Mouse (Mus musculus) liver, embryonic 12.5 days (tissue): ENCODE measurements around the gene Dennd2a. TPM values are rescaled to one million over a fixed set of nuclear protein-coding genes. Genes with fewer than 3 reads are reported as not detected.

Experiments
- ATAC-seq: fragments of 200-750 bp; cut with Nextera tagmentation; 2 replicates; pipeline ENCODE4 v1.8.0; 2017; ENCODE audit warnings: moderate number of reproducible peaks, mild to moderate bottlenecking, moderate library complexity
- H3K27ac ChIP-seq: fragments of 300-500 bp; sonication (generic); 2 replicates; pipeline ENCODE4 v1.5.1; 2016; ENCODE audit warnings: mild to moderate bottlenecking
- H3K27me3 ChIP-seq: fragments of 300-500 bp; sonication (generic); replicated peaks from 2 replicates; pipeline ENCODE4 v1.6.1; 2016; ENCODE audit warnings: mild to moderate bottlenecking, moderate library complexity
- H3K36me3 ChIP-seq: fragments of 300-500 bp; sonication (generic); 2 replicates; pipeline ENCODE4 v1.6.1; 2016; ENCODE audit warnings: mild to moderate bottlenecking, moderate library complexity
- H3K4me1 ChIP-seq: fragments of 300-500 bp; sonication (generic); 2 replicates; pipeline ENCODE4 v1.6.1; 2016
- H3K4me2 ChIP-seq: fragments of 300-500 bp; sonication (generic); 2 replicates; pipeline ENCODE4 v1.6.1; 2016; ENCODE audit warnings: mild to moderate bottlenecking, moderate library complexity
- H3K4me3 ChIP-seq: fragments of 300-500 bp; sonication (generic); 2 replicates; pipeline ENCODE4 v1.5.1; 2016; ENCODE audit warnings: mild to moderate bottlenecking, moderate library complexity
- H3K9ac ChIP-seq: fragments of 300-500 bp; sonication (generic); 2 replicates; pipeline ENCODE4 v1.6.1; 2016; ENCODE audit warnings: mild to moderate bottlenecking, moderate library complexity
- H3K9me3 ChIP-seq: fragments of 300-500 bp; sonication (generic); replicated peaks from 2 replicates; pipeline ENCODE4 v1.6.1; 2016; ENCODE audit warnings: mild to moderate bottlenecking, moderate library complexity
- whole genome bisulfite sequencing: fragments of 180-500 bp; shearing (Covaris S2); methylation state at CpG from one replicate; pipeline ENCODE4 v1.1.7; 2016; ENCODE audit not compliant: insufficient replicate concordance; 5-methylcytosine and 5-hydroxymethylcytosine counted together
- polyA plus RNA-seq: library from polyadenylated mRNA; unstranded; fragments of >200 nt; fragmentation: Nextera tagmentation; extraction: Ambion mirVana; gene quantifications from 2 replicates; pipeline ENCODE4 v1.2.1, GENCODE M21; 2016

The Dennd2a gene
- polyA plus RNA-seq, 1 experiment from 2014 or later = 5.0 TPM

GRCm38 (mm10) chr6:39554888-39555647 is 2.6 kb downstream of the Dennd2a start:
- 58% methylated on average over 12 of the region's 12 CpGs for WGBS
- ATAC-seq = no peak
- Histone ChIP-seq H3K9ac (no peak overlapping the region), H3K4me3 (no peak overlapping the region), H3K27me3 (peaks cover 58% of the 10 kb centered on the region), H3K27ac (no peak overlapping the region), H3K9me3 (no peaks in the 10 kb centered on the region), H3K36me3 (no peaks in the 10 kb centered on the region), H3K4me2 (no peak overlapping the region), H3K4me1 (peaks cover 19% of the 10 kb centered on the region; the same call in 1 of the 2 replicates)

- no peak for ATAC-seq
- H3K27me3 ChIP-seq = peaks cover 35% of the 10 kb centered on the region
- 39% methylated on average over 8 of the region's 8 CpGs for WGBS
- H3K27ac ChIP-seq = no peak overlapping the region
- H3K4me2 ChIP-seq = no peak overlapping the region
- H3K9ac ChIP-seq = no peak overlapping the region
- no peaks in the 10 kb centered on the region for H3K36me3 ChIP-seq
- H3K9me3 ChIP-seq = no peaks in the 10 kb centered on the region
- H3K4me3 ChIP-seq = no peak overlapping the region
- peaks cover 14% of the 10 kb centered on the region; the same call in 1 of the 2 replicates for H3K4me1 ChIP-seq
Measured at GRCm38 (mm10) chr6:39551981-39552636, 5.6 kb downstream of the Dennd2a start.

- no peaks in the 10 kb centered on the region for H3K36me3 ChIP-seq
- H3K27me3 ChIP-seq = no peaks in the 10 kb centered on the region
- no peak overlapping the region for H3K9ac ChIP-seq
- H3K4me3 ChIP-seq = no peak overlapping the region
- H3K27ac ChIP-seq = no peak overlapping the region
- ATAC-seq = no peak
- H3K4me1 ChIP-seq = peaks cover 12% of the 10 kb centered on the region; the same call in 1 of the 2 replicates
- WGBS = 63% methylated on average over 5 of the region's 5 CpGs
- H3K9me3 ChIP-seq = no peaks in the 10 kb centered on the region
- no peak overlapping the region for H3K4me2 ChIP-seq
Measured at GRCm38 (mm10) chr6:39548030-39548429, 9.6 kb downstream of the Dennd2a start.

GRCm38 (mm10) chr6:39545474-39545873 is 12.2 kb downstream of the Dennd2a start:
- WGBS = 82% methylated on average over 7 of the region's 7 CpGs
- H3K36me3 ChIP-seq = no peaks in the 10 kb centered on the region
- no peak overlapping the region for H3K4me2 ChIP-seq
- H3K27me3 ChIP-seq = no peaks in the 10 kb centered on the region
- no peak for ATAC-seq
- no peaks in the 10 kb centered on the region for H3K9me3 ChIP-seq
- H3K4me3 ChIP-seq = no peak overlapping the region
- peaks cover 21% of the 10 kb centered on the region for H3K4me1 ChIP-seq
- H3K9ac ChIP-seq = no peak overlapping the region
- no peak overlapping the region for H3K27ac ChIP-seq

GRCm38 (mm10) chr6:39543769-39544420 is 13.8 kb downstream of the Dennd2a start:
- Histone ChIP-seq H3K4me1 (peaks cover 36% of the 10 kb centered on the region), H3K4me3 (no peak overlapping the region), H3K27me3 (no peaks in the 10 kb centered on the region), H3K27ac (peak overlapping the region; percentile 69), H3K4me2 (no peak overlapping the region), H3K9ac (no peak overlapping the region; the same call in 1 of the 2 replicates), H3K9me3 (no peaks in the 10 kb centered on the region), H3K36me3 (no peaks in the 10 kb centered on the region)
- 61% methylated on average over 15 of the region's 15 CpGs for WGBS
- no peak for ATAC-seq

DNA sequence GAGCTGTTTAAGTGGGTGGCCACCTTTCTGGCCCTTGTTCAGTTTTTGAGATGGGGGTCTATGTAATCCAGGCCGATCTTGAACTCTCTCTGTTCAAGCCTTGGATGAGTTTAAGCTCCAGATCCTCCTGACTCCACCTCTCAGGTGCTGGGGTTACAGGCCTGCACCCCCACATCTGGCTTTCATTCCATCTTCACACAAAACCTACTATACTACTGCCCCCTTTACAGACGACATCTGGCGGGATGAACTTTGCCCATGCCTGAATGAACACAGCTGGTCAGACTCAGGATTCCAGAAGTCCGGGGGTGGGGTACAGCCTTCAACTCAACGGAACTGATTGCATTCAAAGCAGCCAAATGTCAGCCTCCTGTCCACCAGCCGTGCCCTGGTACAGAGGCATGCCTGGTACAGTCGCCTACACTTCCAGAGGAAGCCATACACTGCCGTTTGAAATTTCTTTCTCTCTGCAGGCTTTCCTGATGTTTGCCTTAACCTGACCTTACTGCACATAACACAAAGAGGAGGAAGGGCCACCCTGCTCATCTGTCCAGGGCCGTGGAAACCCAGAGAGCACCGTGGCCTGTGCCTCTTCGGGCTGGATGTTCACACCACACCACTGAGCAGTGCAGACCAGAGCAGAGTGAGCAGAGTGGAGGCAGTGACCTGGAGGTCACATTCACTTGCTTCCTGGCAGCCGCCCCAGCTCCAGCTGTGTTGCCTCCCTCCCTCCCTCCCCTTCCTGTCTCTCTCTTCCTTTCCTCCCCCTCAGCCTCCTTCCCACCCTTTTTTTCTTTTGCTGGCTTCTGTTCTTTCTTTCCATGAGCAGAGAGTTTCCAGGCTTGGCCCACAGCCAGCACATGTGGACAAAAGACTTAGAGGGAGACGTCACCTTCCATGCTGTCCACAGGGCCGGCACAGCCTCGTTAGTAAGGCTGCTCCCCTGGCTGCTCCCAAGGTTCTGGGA is 14.8 kb downstream of the Dennd2a start:
- H3K36me3 ChIP-seq = no peaks in the 10 kb centered on the region
- no peaks in the 10 kb centered on the region for H3K9me3 ChIP-seq
- H3K4me1 ChIP-seq = peaks cover 43% of the 10 kb centered on the region
- no peaks in the 10 kb centered on the region for H3K27me3 ChIP-seq
- peak overlapping the region; percentile 69 for H3K27ac ChIP-seq
- no peak overlapping the region; the same call in 1 of the 2 replicates for H3K9ac ChIP-seq
- no peak overlapping the region for H3K4me3 ChIP-seq
- H3K4me2 ChIP-seq = no peak overlapping the region
- peak; percentile 66 for ATAC-seq
- 44% methylated on average over 15 of the region's 15 CpGs for WGBS

GRCm38 (mm10) chr6:39540563-39540962 is 17.1 kb downstream of the Dennd2a start:
- peaks cover 43% of the 10 kb centered on the region for H3K4me1 ChIP-seq
- WGBS = 47% methylated on average over 2 of the region's 2 CpGs

DNA sequence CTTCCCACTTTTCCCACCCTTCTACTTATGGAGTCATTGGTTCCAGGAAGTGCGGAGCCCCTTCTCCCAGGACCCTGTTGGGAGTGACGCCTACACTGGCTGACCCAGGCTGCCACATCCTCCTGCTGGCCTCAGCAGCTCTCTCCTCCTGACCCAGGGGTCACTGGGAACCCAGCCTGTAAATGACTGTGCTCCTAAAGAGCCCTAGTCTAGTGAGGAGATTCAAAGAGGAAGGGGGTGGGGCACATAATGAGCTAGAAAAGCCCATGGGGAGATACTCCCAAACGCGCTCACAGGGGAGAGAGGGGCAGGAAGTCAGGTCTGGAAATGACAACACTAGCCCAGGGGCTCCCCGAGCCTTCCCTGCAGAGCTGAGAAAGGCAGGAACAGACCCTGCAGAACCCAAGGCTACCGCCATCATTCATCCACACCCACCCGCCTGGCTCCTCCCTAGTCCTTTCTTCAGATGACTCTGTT is 17.9 kb downstream of the Dennd2a start:
- Histone ChIP-seq H3K27ac (peak overlapping the region; percentile 47), H3K9ac (no peak overlapping the region), H3K27me3 (no peaks in the 10 kb centered on the region), H3K4me2 (peak overlapping the region; percentile 14), H3K9me3 (no peaks in the 10 kb centered on the region), H3K4me3 (no peak overlapping the region), H3K36me3 (no peaks in the 10 kb centered on the region), H3K4me1 (peaks cover 43% of the 10 kb centered on the region)
- WGBS = 18% methylated on average over 7 of the region's 7 CpGs
- ATAC-seq = peak; percentile 58

More at GRCm38 (mm10) chr6:39540563-39540962, 17.1 kb downstream of the Dennd2a start:
- Histone ChIP-seq H3K27me3 (no peaks in the 10 kb centered on the region), H3K4me3 (no peak overlapping the region), H3K9ac (no peak overlapping the region), H3K36me3 (no peaks in the 10 kb centered on the region), H3K27ac (peak overlapping the region; percentile 47; the same call in 1 of the 2 replicates), H3K4me2 (no peak overlapping the region), H3K9me3 (no peaks in the 10 kb centered on the region)
- ATAC-seq = no peak

DNA sequence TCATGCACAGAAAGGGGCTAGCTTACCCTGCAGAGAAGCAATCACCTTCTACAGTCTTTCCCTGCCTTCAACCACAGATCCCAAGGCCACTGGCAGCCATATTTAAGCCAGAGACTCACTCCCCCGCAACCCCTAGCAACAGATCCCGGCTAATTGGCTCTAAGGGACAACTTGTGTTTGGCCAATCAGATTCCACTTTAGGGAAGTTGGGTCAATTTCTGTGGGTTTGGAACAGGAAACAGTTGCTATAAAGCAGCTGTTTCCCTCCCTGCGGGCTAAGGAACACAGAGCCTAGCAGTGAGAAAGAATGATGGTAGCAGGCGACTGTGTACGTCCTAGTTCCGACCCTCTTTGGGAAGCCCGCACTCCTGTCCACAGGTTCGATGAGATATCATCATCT is 19.4 kb downstream of the Dennd2a start:
- Histone ChIP-seq H3K4me2 (no peak overlapping the region), H3K4me3 (no peak overlapping the region), H3K27ac (peak overlapping the region; percentile 5; the same call in 1 of the 2 replicates), H3K36me3 (no peaks in the 10 kb centered on the region), H3K4me1 (peaks cover 36% of the 10 kb centered on the region), H3K9me3 (no peaks in the 10 kb centered on the region), H3K27me3 (no peaks in the 10 kb centered on the region), H3K9ac (no peak overlapping the region)
- WGBS = 23% methylated on average over 8 of the region's 8 CpGs
- ATAC-seq = no peak

DNA sequence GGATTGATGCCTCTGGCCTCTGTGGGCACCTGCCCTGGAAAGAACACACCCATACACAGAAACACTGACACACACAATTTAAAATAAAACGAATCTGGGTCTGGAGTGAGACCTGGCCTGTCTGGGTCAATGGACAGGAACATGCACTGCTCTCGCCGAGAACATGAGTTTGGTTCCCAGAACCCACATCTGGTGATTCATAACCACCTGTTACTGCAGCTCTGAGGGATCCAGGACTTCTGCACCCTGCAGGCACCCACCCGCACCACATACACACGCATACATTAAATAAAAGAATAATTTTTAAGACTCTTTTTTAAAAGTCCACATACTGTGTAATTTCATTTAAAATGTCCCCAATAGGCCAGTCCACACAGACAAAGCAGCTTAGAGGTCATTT is 20.4 kb downstream of the Dennd2a start:
- Histone ChIP-seq H3K4me1 (peaks cover 27% of the 10 kb centered on the region), H3K27ac (no peak overlapping the region), H3K4me2 (no peak overlapping the region), H3K9me3 (no peaks in the 10 kb centered on the region), H3K36me3 (no peaks in the 10 kb centered on the region), H3K27me3 (no peaks in the 10 kb centered on the region), H3K9ac (no peak overlapping the region), H3K4me3 (no peak overlapping the region)
- WGBS = 80% methylated on average over 5 of the region's 5 CpGs
- ATAC-seq = no peak

DNA sequence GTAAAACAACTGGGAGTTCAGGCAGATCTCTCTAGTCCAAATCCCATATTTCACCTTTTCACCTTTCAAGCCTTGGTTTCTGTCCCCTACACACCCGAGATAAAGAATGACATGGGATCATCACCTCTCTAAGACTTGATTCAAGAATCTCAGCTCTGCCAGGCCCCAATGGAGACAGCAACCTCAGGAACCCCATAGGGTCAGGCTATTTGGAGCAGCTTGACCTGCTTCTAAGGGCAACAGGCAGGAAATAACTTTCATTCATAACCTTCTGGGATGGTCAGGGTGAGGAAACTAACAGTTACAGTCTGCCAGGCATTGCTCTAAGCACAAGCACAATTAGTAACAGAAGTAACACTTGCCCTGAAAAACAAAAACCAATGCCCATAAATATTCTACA is 21.0 kb downstream of the Dennd2a start:
- no peaks in the 10 kb centered on the region for H3K9me3 ChIP-seq
- H3K36me3 ChIP-seq = no peaks in the 10 kb centered on the region
- H3K27me3 ChIP-seq = no peaks in the 10 kb centered on the region
- 52% methylated on average over 1 of the region's 1 CpGs for whole genome bisulfite sequencing
- H3K4me1 ChIP-seq = peaks cover 27% of the 10 kb centered on the region
- no peak overlapping the region for H3K27ac ChIP-seq
- H3K9ac ChIP-seq = no peak overlapping the region
- no peak overlapping the region for H3K4me3 ChIP-seq
- no peak for ATAC-seq
- no peak overlapping the region for H3K4me2 ChIP-seq
